Mouse (Mus musculus): Measurements from ENCODE around the gene Ly86. TPM values are rescaled to one million over a fixed set of nuclear protein-coding genes. Genes with fewer than 3 reads are reported as not detected.

The Ly86 gene
- polyA plus RNA-seq, 1 experiment from 2014 or later, result 5.4 TPM

- no peak overlapping the region for H3K4me2 ChIP-seq (replicated peaks)
- WGBS, result 77% methylated on average over 8 of the region's 8 CpGs
- no peak for ATAC-seq (ENCODE audit: insufficient number of reproducible peaks, insufficient read depth, low FRiP score, low TSS enrichment)
Measured at GRCm38 (mm10) chr13:37329747-37330146, 15.3 kb upstream of the Ly86 start.

GRCm38 (mm10) chr13:37330971-37331370 lies 14.0 kb upstream of the Ly86 start:
- no peak overlapping the region for H3K9ac ChIP-seq
- H3K27me3 ChIP-seq, result no peaks in the 10 kb centered on the region
- 82% methylated on average over 4 of the region's 4 CpGs for WGBS

More at GRCm38 (mm10) chr13:37329747-37330146, 15.3 kb upstream of the Ly86 start:
- Histone ChIP-seq H3K27ac (no peak overlapping the region), H3K4me3 (no peak overlapping the region), H3K27me3 (no peaks in the 10 kb centered on the region), H3K36me3 (no peaks in the 10 kb centered on the region), H3K4me1 (no peaks in the 10 kb centered on the region), H3K9me3 (no peaks in the 10 kb centered on the region), H3K9ac (no peak overlapping the region)

GRCm38 (mm10) chr13:37332779-37333543 lies 12.0 kb upstream of the Ly86 start:
- Histone ChIP-seq H3K27me3 (no peaks in the 10 kb centered on the region), H3K4me3 (no peak overlapping the region), H3K27ac (no peak overlapping the region), H3K4me1 (no peaks in the 10 kb centered on the region), H3K36me3 (no peaks in the 10 kb centered on the region), H3K9me3 (no peaks in the 10 kb centered on the region), H3K9ac (no peak overlapping the region), H3K4me2 (replicated peaks) (no peak overlapping the region)
- no peak for ATAC-seq (ENCODE audit: insufficient number of reproducible peaks, insufficient read depth, low FRiP score, low TSS enrichment)
- 79% methylated on average over 4 of the region's 4 CpGs for WGBS

More at GRCm38 (mm10) chr13:37330971-37331370, 14.0 kb upstream of the Ly86 start:
- Histone ChIP-seq H3K9me3 (no peaks in the 10 kb centered on the region), H3K4me1 (no peaks in the 10 kb centered on the region), H3K4me3 (no peak overlapping the region), H3K27ac (no peak overlapping the region), H3K36me3 (no peaks in the 10 kb centered on the region), H3K4me2 (replicated peaks) (no peak overlapping the region)
- no peak for ATAC-seq (ENCODE audit: insufficient number of reproducible peaks, insufficient read depth, low FRiP score, low TSS enrichment)

GRCm38 (mm10) chr13:37333544-37333870 lies 11.5 kb upstream of the Ly86 start:
- Histone ChIP-seq H3K4me1 (no peaks in the 10 kb centered on the region), H3K36me3 (no peaks in the 10 kb centered on the region), H3K9me3 (no peaks in the 10 kb centered on the region), H3K27me3 (no peaks in the 10 kb centered on the region), H3K4me2 (replicated peaks) (no peak overlapping the region), H3K9ac (no peak overlapping the region), H3K4me3 (no peak overlapping the region), H3K27ac (no peak overlapping the region)
- no peak for ATAC-seq (ENCODE audit: insufficient number of reproducible peaks, insufficient read depth, low FRiP score, low TSS enrichment)
- WGBS, result 76% methylated on average over 1 of the region's 1 CpGs

GRCm38 (mm10) chr13:37337269-37337668 lies 7.7 kb upstream of the Ly86 start:
- no peak overlapping the region for H3K4me2 ChIP-seq (replicated peaks)
- no peak overlapping the region for H3K4me3 ChIP-seq
- no peak overlapping the region for H3K9ac ChIP-seq
- 82% methylated on average over 4 of the region's 4 CpGs for WGBS
- no peaks in the 10 kb centered on the region for H3K27me3 ChIP-seq
- no peak for ATAC-seq (ENCODE audit: insufficient number of reproducible peaks, insufficient read depth, low FRiP score, low TSS enrichment)
- H3K4me1 ChIP-seq, result no peaks in the 10 kb centered on the region
- no peaks in the 10 kb centered on the region for H3K36me3 ChIP-seq
- H3K9me3 ChIP-seq, result no peaks in the 10 kb centered on the region
- H3K27ac ChIP-seq, result no peak overlapping the region

GRCm38 (mm10) chr13:37337871-37338270 lies 7.1 kb upstream of the Ly86 start:
- Histone ChIP-seq H3K36me3 (no peaks in the 10 kb centered on the region), H3K4me3 (no peak overlapping the region), H3K27ac (no peak overlapping the region), H3K4me2 (replicated peaks) (no peak overlapping the region), H3K27me3 (no peaks in the 10 kb centered on the region), H3K4me1 (no peaks in the 10 kb centered on the region), H3K9ac (no peak overlapping the region), H3K9me3 (no peaks in the 10 kb centered on the region)
- WGBS, result 77% methylated on average over 7 of the region's 7 CpGs
- ATAC-seq (ENCODE audit: insufficient number of reproducible peaks, insufficient read depth, low FRiP score, low TSS enrichment), result no peak

GRCm38 (mm10) chr13:37342804-37343203 lies 2.2 kb upstream of the Ly86 start:
- Histone ChIP-seq H3K27ac (no peak overlapping the region), H3K9me3 (no peaks in the 10 kb centered on the region), H3K9ac (no peak overlapping the region), H3K4me2 (replicated peaks) (no peak overlapping the region), H3K4me3 (no peak overlapping the region), H3K4me1 (no peaks in the 10 kb centered on the region), H3K36me3 (no peaks in the 10 kb centered on the region), H3K27me3 (no peaks in the 10 kb centered on the region)
- no peak for ATAC-seq (ENCODE audit: insufficient number of reproducible peaks, insufficient read depth, low FRiP score, low TSS enrichment)
- 88% methylated on average over 1 of the region's 1 CpGs for WGBS

GRCm38 (mm10) chr13:37345823-37346222 lies 815 bp downstream of the Ly86 start:
- Histone ChIP-seq H3K27me3 (no peaks in the 10 kb centered on the region), H3K4me3 (no peak overlapping the region), H3K4me1 (no peaks in the 10 kb centered on the region), H3K27ac (no peak overlapping the region), H3K4me2 (replicated peaks) (no peak overlapping the region), H3K9me3 (no peaks in the 10 kb centered on the region), H3K9ac (no peak overlapping the region), H3K36me3 (no peaks in the 10 kb centered on the region)
- ATAC-seq (ENCODE audit: insufficient number of reproducible peaks, insufficient read depth, low FRiP score, low TSS enrichment), result no peak
- WGBS, result 89% methylated on average over 10 of the region's 10 CpGs

GRCm38 (mm10) chr13:37347871-37348595 lies 3.0 kb downstream of the Ly86 start:
- Histone ChIP-seq H3K27me3 (no peaks in the 10 kb centered on the region), H3K4me2 (replicated peaks) (no peak overlapping the region)
- 84% methylated on average over 8 of the region's 8 CpGs for whole genome bisulfite sequencing

GRCm38 (mm10) chr13:37349051-37349450 lies 4.0 kb downstream of the Ly86 start:
- Histone ChIP-seq H3K27ac (no peak overlapping the region), H3K4me1 (no peaks in the 10 kb centered on the region), H3K36me3 (no peaks in the 10 kb centered on the region), H3K9me3 (no peaks in the 10 kb centered on the region), H3K27me3 (no peaks in the 10 kb centered on the region), H3K4me2 (replicated peaks) (no peak overlapping the region), H3K9ac (no peak overlapping the region), H3K4me3 (no peak overlapping the region)
- 85% methylated on average over 5 of the region's 5 CpGs for WGBS
- no peak for ATAC-seq (ENCODE audit: insufficient number of reproducible peaks, insufficient read depth, low FRiP score, low TSS enrichment)

More at GRCm38 (mm10) chr13:37347871-37348595, 3.0 kb downstream of the Ly86 start:
- no peak for ATAC-seq (ENCODE audit: insufficient number of reproducible peaks, insufficient read depth, low FRiP score, low TSS enrichment)
- Histone ChIP-seq H3K27ac (no peak overlapping the region), H3K4me3 (no peak overlapping the region), H3K4me1 (no peaks in the 10 kb centered on the region), H3K36me3 (no peaks in the 10 kb centered on the region), H3K9ac (no peak overlapping the region), H3K9me3 (no peaks in the 10 kb centered on the region)

- ATAC-seq (ENCODE audit: insufficient number of reproducible peaks, insufficient read depth, low FRiP score, low TSS enrichment), result no peak
- Histone ChIP-seq H3K36me3 (no peaks in the 10 kb centered on the region), H3K9me3 (no peaks in the 10 kb centered on the region), H3K27me3 (no peaks in the 10 kb centered on the region), H3K4me1 (no peaks in the 10 kb centered on the region), H3K4me2 (replicated peaks) (no peak overlapping the region), H3K9ac (no peak overlapping the region), H3K4me3 (no peak overlapping the region), H3K27ac (no peak overlapping the region)
- WGBS, result 64% methylated on average over 2 of the region's 2 CpGs
Measured at GRCm38 (mm10) chr13:37353016-37353415, 8.0 kb downstream of the Ly86 start.

- H3K9ac ChIP-seq, result no peak overlapping the region
- no peaks in the 10 kb centered on the region for H3K36me3 ChIP-seq
- H3K9me3 ChIP-seq, result no peaks in the 10 kb centered on the region
- H3K27ac ChIP-seq, result no peak overlapping the region
- WGBS, result 47% methylated on average over 4 of the region's 4 CpGs
- ATAC-seq (ENCODE audit: insufficient number of reproducible peaks, insufficient read depth, low FRiP score, low TSS enrichment), result no peak
- no peak overlapping the region for H3K4me3 ChIP-seq
- no peak overlapping the region for H3K4me2 ChIP-seq (replicated peaks)
- H3K4me1 ChIP-seq, result no peaks in the 10 kb centered on the region
- H3K27me3 ChIP-seq, result no peaks in the 10 kb centered on the region
Measured at GRCm38 (mm10) chr13:37353868-37354267, 8.9 kb downstream of the Ly86 start.
